Mouse (Mus musculus) E14TG2a.4 (cell line): ENCODE results near the gene L3mbtl4.

ENCODE experiments used
- CTCF ChIP-seq: conservative IDR thresholded peaks from 2 replicates; pipeline ENCODE4 v1.5.1; 2014; ENCODE audit warnings: low read length
- NANOG ChIP-seq: IDR thresholded peaks from 2 replicates; pipeline ENCODE4 v1.6.1; 2014; ENCODE audit warnings: borderline replicate concordance, low read length, mixed read lengths

GRCm38 (mm10) chr17:68672088-68672504, 398.5 kb downstream of the L3mbtl4 start:
- TF ChIP-seq CTCF (no peak), NANOG (no peak)
